Mouse (Mus musculus): Measurements from ENCODE around the gene Baz1a.
"Not testable (repeated sequence)": the region's sequence is repeated elsewhere in the genome, so short reads cannot be mapped to it uniquely, and the experiment has no call there.

Gene Baz1a

GRCm38 (mm10) chr12:55006071-55006470 lies 8.1 kb downstream of the Baz1a start:
- no peak for DNase-seq

GRCm38 (mm10) chr12:55004396-55004795 lies 9.8 kb downstream of the Baz1a start:
- no peak for DNase-seq

- DNase-seq: no peak
These were observed 10.3 kb downstream of the Baz1a start for GRCm38 (mm10) chr12:55003843-55004242.

GRCm38 (mm10) chr12:55002532-55002931 lies 11.6 kb downstream of the Baz1a start:
- not testable (repeated sequence) for DNase-seq

GRCm38 (mm10) chr12:54999016-54999690 lies 15.0 kb downstream of the Baz1a start:
- no peak for DNase-seq

GRCm38 (mm10) chr12:54998411-54998810 lies 15.7 kb downstream of the Baz1a start:
- no peak for DNase-seq

GRCm38 (mm10) chr12:54996979-54997474 lies 17.1 kb downstream of the Baz1a start:
- DNase-seq: no peak

GRCm38 (mm10) chr12:54995965-54996364 lies 18.2 kb downstream of the Baz1a start:
- DNase-seq: no peak

- no peak for DNase-seq
These were observed 19.7 kb downstream of the Baz1a start for GRCm38 (mm10) chr12:54994418-54994817.

GRCm38 (mm10) chr12:54994068-54994386 lies 20.1 kb downstream of the Baz1a start:
- DNase-seq: no peak

- no peak for DNase-seq
These were observed 20.7 kb downstream of the Baz1a start for GRCm38 (mm10) chr12:54993246-54994067.

- no peak for DNase-seq
These were observed 21.3 kb downstream of the Baz1a start for GRCm38 (mm10) chr12:54992814-54993213.

- DNase-seq: no peak
These were observed 25.8 kb downstream of the Baz1a start for GRCm38 (mm10) chr12:54988323-54988850.

- no peak for DNase-seq
These were observed 27.0 kb downstream of the Baz1a start for GRCm38 (mm10) chr12:54987156-54987555.

- DNase-seq: peak; percentile 55 to 61
These were observed 28.0 kb downstream of the Baz1a start, which contains the start of gene Gm20403 for GRCm38 (mm10) chr12:54986052-54986717. Gm20403 (minus strand) TSS chr12:54986529.

- DNase-seq: peak; percentile 63
These were observed 28.7 kb downstream of the Baz1a start for GRCm38 (mm10) chr12:54985257-54986051.

- DNase-seq: peak; percentile 53 to 64
These were observed 29.4 kb downstream of the Baz1a start for GRCm38 (mm10) chr12:54984701-54985256.

GRCm38 (mm10) chr12:54982935-54983715 lies 31.0 kb downstream of the Baz1a start:
- no peak for DNase-seq

GRCm38 (mm10) chr12:54981962-54982361 lies 32.2 kb downstream of the Baz1a start:
- no peak for DNase-seq

- no peak for DNase-seq
These were observed 33.2 kb downstream of the Baz1a start for GRCm38 (mm10) chr12:54980939-54981338.

- no peak for DNase-seq
These were observed 33.6 kb downstream of the Baz1a start for GRCm38 (mm10) chr12:54980532-54980931.

Data from cerebellum, postnatal 25 days (tissue).